Mouse (Mus musculus): ENCODE data around the gene Slc39a7.
"Not testable (repeated sequence)": the region's sequence is repeated elsewhere in the genome, so short reads cannot be mapped to it uniquely, and the experiment has no call there.

Slc39a7 gene

GRCm38 (mm10) chr17:33999341-34000149 lies 31.9 kb downstream of the Slc39a7 start:
- DNase-seq (ENCODE audit: low spot score), result no peak

GRCm38 (mm10) chr17:33998697-33999096 lies 32.8 kb downstream of the Slc39a7 start:
- peak; percentile 51 for DNase-seq (ENCODE audit: low spot score)

GRCm38 (mm10) chr17:33997025-33997424 lies 34.5 kb downstream of the Slc39a7 start:
- not testable (repeated sequence) for DNase-seq (ENCODE audit: low spot score)

- peak; percentile 59 for DNase-seq (ENCODE audit: low spot score)
Observed at GRCm38 (mm10) chr17:33995651-33996050, 35.8 kb downstream of the Slc39a7 start.

- peak; percentile 25 for DNase-seq (ENCODE audit: low spot score)
Observed at GRCm38 (mm10) chr17:33994959-33995358, 36.5 kb downstream of the Slc39a7 start.

GRCm38 (mm10) chr17:33991788-33992664 lies 39.5 kb downstream of the Slc39a7 start:
- peak; percentile 71 for DNase-seq (ENCODE audit: low spot score)

GRCm38 (mm10) chr17:33982136-33982535 lies 49.3 kb downstream of the Slc39a7 start:
- DNase-seq (ENCODE audit: low spot score), result peak; percentile 66

GRCm38 (mm10) chr17:33981192-33981909 lies 50.1 kb downstream of the Slc39a7 start:
- DNase-seq (ENCODE audit: low spot score), result peak; percentile 94

- DNase-seq (ENCODE audit: low spot score), result no peak
Observed at GRCm38 (mm10) chr17:33980181-33981035, 51.1 kb downstream of the Slc39a7 start.

- no peak for DNase-seq (ENCODE audit: low spot score)
Observed at GRCm38 (mm10) chr17:33979512-33980050, 51.9 kb downstream of the Slc39a7 start.

GRCm38 (mm10) chr17:33978631-33979031 lies 52.9 kb downstream of the Slc39a7 start:
- DNase-seq (ENCODE audit: low spot score), result peak; percentile 81
